Mouse (Mus musculus) ES-Bruce4 (cell line): Measurements from ENCODE around the gene Rabggtb.

Experiments
- CTCF ChIP-seq: IDR thresholded peaks from one replicate; pipeline ENCODE4 v1.8.1; 2011; ENCODE audit warnings: low read depth, low read length
- POLR2A ChIP-seq: IDR thresholded peaks from one replicate; pipeline ENCODE4 v1.8.1; 2011; ENCODE audit warnings: low read length; ENCODE audit not compliant: insufficient read depth

DNA sequence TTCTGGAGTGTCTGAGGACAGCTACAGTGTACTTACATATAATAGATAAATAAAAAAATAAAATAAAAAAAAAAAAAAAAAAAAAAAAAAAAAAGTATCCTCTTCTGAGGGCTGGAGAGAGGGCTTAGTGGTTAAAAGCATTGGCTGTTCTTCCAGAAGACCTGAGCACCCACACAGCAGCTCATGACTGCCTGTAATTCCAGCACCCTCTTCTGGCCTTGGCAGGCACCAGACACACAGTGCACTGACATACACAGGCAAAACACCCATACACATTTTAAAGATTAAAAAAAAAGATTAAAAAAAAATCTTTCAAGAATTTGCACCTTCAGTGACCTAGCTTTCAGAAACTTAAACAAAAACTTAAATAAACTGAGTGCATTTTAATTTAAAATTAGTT, 26.5 kb downstream of the Rabggtb start:
- peak; percentile 17 for TF ChIP-seq CTCF
- no peak for TF ChIP-seq POLR2A
